Mouse (Mus musculus) liver, embryonic 14.5 days (tissue): ENCODE measurements at regions not wholly inside any gene's neighbourhood (a gene's known extent, or its start where the extent isn't known, plus 50 kb on each side); places are given as distances from the start of the nearest gene placed in this dataset.

ENCODE experiments used
- CTCF ChIP-seq: IDR thresholded peaks from 2 replicates; pipeline ENCODE4 v1.5.1; 2016; ENCODE audit warnings: antibody characterized with exemption, low read depth, control low read depth
- EP300 ChIP-seq: IDR thresholded peaks from 2 replicates; pipeline ENCODE4 v1.6.1; 2016; ENCODE audit warnings: antibody characterized with exemption, low read depth

- no peak for TF ChIP-seq EP300
- no peak for TF ChIP-seq CTCF
Observed at GRCm38 (mm10) chr2:133768546-133768945, 216.6 kb downstream of the Bmp2 start.
